In the genomic region with DNA sequence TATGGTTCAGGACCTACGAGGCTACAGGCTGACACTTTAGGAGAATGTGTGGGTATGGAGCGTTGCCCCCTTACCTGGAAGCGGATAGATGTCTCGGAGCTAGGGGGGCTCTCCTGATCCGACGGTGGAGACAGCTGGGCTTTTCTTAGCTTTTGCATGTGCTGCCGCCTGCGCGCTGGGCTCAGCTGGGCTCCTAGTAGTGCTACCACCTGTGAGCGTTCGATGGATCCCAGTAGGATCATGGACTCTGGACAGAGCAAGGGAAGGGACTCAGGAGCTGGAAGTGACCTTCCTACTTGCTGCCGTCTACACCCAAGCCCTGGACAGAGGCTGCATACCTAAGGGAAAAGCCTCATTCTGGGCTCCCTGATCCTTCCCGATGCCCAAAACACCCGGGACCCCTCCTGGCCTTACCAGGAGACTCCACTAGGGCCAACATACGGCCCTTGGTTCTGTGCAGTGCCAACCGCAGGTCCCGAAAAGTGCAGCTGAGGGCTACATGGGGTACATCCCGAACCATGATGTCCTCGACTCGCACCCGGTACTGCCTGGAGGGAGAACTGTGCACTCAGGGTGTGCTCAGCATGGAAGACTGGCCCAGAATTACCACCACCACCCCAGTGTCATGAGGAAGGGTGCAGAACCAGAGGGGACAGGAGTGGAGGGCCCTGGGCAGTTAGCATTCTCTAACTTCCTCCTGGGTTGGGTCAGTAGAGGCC, we compare ENCODE assay signal across 15 mouse cellular contexts. TPM values are rescaled to one million over a fixed set of nuclear protein-coding genes. Genes with fewer than 3 reads are reported as not detected.
A peak's percentile ranks its signal among the peaks of the same experiment; 100 is the strongest.
DNase-seq lines count a peak whose midpoint lies in the region; ATAC-seq and TF ChIP-seq lines count a peak whose summit lies in the region.
"Had no signal": no experiment of that assay in that cellular context is flagged by ENCODE, and none has a peak within 500 bp of the region (broad histone marks: within the 10 kb centered on the region; RNA-seq: fewer than 3 reads in every experiment).

No protein-coding gene starts in this region.

- H3K4me2 ChIP-seq in hindbrain, embryonic 12.5 days (replicated peaks) = no peak overlapping the region
- no peak overlapping the region for H3K4me2 ChIP-seq in hindbrain, embryonic 11.5 days (replicated peaks; ENCODE audit: low read depth, low read length)
- no peak overlapping the region for H3K4me2 ChIP-seq in midbrain, embryonic 11.5 days
- no peak overlapping the region for H3K4me2 ChIP-seq in midbrain, embryonic 14.5 days (ENCODE audit: low read length)
- H3K4me2 ChIP-seq in neural tube, embryonic 15.5 days = no peak overlapping the region
- H3K4me2 ChIP-seq: forebrain, embryonic 13.5 days had no signal

- TF ChIP-seq CTCF in gastrocnemius, adult 2 months (IDR thresholded peaks at IDR 0.05) = no peak

- H3K27me3 ChIP-seq in hindbrain, embryonic 12.5 days = no peaks in the 10 kb centered on the region
- H3K27me3 ChIP-seq in hindbrain, embryonic 11.5 days (ENCODE audit: control insufficient read depth, insufficient read depth, low read length) = no peaks in the 10 kb centered on the region
- H3K27me3 ChIP-seq in midbrain, embryonic 11.5 days (ENCODE audit: control insufficient read depth, insufficient read depth, low read length) = no peaks in the 10 kb centered on the region
- H3K27me3 ChIP-seq in midbrain, embryonic 14.5 days (ENCODE audit: control insufficient read depth, insufficient read depth, low read length) = no peaks in the 10 kb centered on the region
- H3K27me3 ChIP-seq in neural tube, embryonic 15.5 days (replicated peaks) = no peaks in the 10 kb centered on the region
- H3K27me3 ChIP-seq: forebrain, embryonic 13.5 days had no signal

- no peak overlapping the region for H3K27ac ChIP-seq in hindbrain, embryonic 12.5 days
- no peak overlapping the region for H3K27ac ChIP-seq in hindbrain, embryonic 11.5 days (ENCODE audit: low read depth, low read length)
- H3K27ac ChIP-seq in midbrain, embryonic 11.5 days (ENCODE audit: low read depth, low read length) = no peak overlapping the region
- no peak overlapping the region for H3K27ac ChIP-seq in midbrain, embryonic 14.5 days (replicated peaks; ENCODE audit: low read depth, low read length)
- H3K27ac ChIP-seq in neural tube, embryonic 15.5 days (replicated peaks) = no peak overlapping the region
- no peak overlapping the region for H3K27ac ChIP-seq in gastrocnemius, adult 2 months
- H3K27ac ChIP-seq: forebrain, embryonic 13.5 days; heart, adult 2 months had no signal

- 92% methylated on average over 21 of the region's 21 CpGs for WGBS in hindbrain, embryonic 12.5 days
- WGBS in hindbrain, embryonic 11.5 days = 94% methylated on average over 21 of the region's 21 CpGs
- WGBS in midbrain, embryonic 11.5 days = 92% methylated on average over 21 of the region's 21 CpGs
- WGBS in midbrain, embryonic 14.5 days = 92% methylated on average over 21 of the region's 21 CpGs
- WGBS in neural tube, embryonic 15.5 days = 94% methylated on average over 21 of the region's 21 CpGs

- no peaks in the 10 kb centered on the region for H3K9me3 ChIP-seq in hindbrain, embryonic 12.5 days (replicated peaks)
- H3K9me3 ChIP-seq in hindbrain, embryonic 11.5 days (ENCODE audit: control insufficient read depth, low read length) = no peaks in the 10 kb centered on the region
- no peaks in the 10 kb centered on the region for H3K9me3 ChIP-seq in midbrain, embryonic 11.5 days (ENCODE audit: control insufficient read depth, low read length)
- H3K9me3 ChIP-seq in midbrain, embryonic 14.5 days (ENCODE audit: control insufficient read depth, low read length) = no peaks in the 10 kb centered on the region
- no peaks in the 10 kb centered on the region for H3K9me3 ChIP-seq in neural tube, embryonic 15.5 days (replicated peaks)
- H3K9me3 ChIP-seq: forebrain, embryonic 13.5 days; megakaryocyte, embryonic 14.5 days had no signal

- peak; percentile 1; the same call in 1 of the 2 replicates for ATAC-seq in hindbrain, embryonic 12.5 days (ENCODE audit: low FRiP score)
- no peak for ATAC-seq in hindbrain, embryonic 11.5 days (ENCODE audit: low FRiP score)
- ATAC-seq in midbrain, embryonic 11.5 days (ENCODE audit: low FRiP score) = peak; percentile 1; the same call in 1 of the 2 replicates
- ATAC-seq in midbrain, embryonic 14.5 days (ENCODE audit: low FRiP score, low TSS enrichment) = no peak
- ATAC-seq in neural tube, embryonic 15.5 days (ENCODE audit: low FRiP score) = 0 out of 2 replicates have a peak, but pooled peaks have one; percentile 3

- no peak overlapping the region; the same call in 1 of the 2 replicates for H3K9ac ChIP-seq in hindbrain, embryonic 12.5 days
- H3K9ac ChIP-seq in hindbrain, embryonic 11.5 days (ENCODE audit: low read depth, low read length) = no peak overlapping the region
- H3K9ac ChIP-seq in midbrain, embryonic 11.5 days (ENCODE audit: low read length) = no peak overlapping the region
- no peak overlapping the region for H3K9ac ChIP-seq in midbrain, embryonic 14.5 days (replicated peaks; ENCODE audit: low read length)
- H3K9ac ChIP-seq in neural tube, embryonic 15.5 days (replicated peaks) = no peak overlapping the region
- H3K9ac ChIP-seq: forebrain, embryonic 13.5 days; liver, embryonic 14.5 days had no signal

- peaks cover 71% of the 10 kb centered on the region for H3K36me3 ChIP-seq in hindbrain, embryonic 12.5 days
- H3K36me3 ChIP-seq in hindbrain, embryonic 11.5 days (ENCODE audit: control insufficient read depth, insufficient read depth, low read length) = no peaks in the 10 kb centered on the region; the same call in 1 of the 2 replicates
- peaks cover 5% of the 10 kb centered on the region; the same call in 1 of the 2 replicates for H3K36me3 ChIP-seq in midbrain, embryonic 11.5 days (ENCODE audit: control insufficient read depth, insufficient read depth, low read length)
- H3K36me3 ChIP-seq in midbrain, embryonic 14.5 days (ENCODE audit: control insufficient read depth, insufficient read depth, low read length) = peaks cover 87% of the 10 kb centered on the region
- peaks cover 62% of the 10 kb centered on the region for H3K36me3 ChIP-seq in neural tube, embryonic 15.5 days

- no peak overlapping the region for H3K4me3 ChIP-seq in hindbrain, embryonic 12.5 days
- no peak overlapping the region for H3K4me3 ChIP-seq in hindbrain, embryonic 11.5 days (ENCODE audit: low read depth, low read length)
- no peak overlapping the region for H3K4me3 ChIP-seq in midbrain, embryonic 11.5 days (ENCODE audit: low read depth, low read length)
- no peak overlapping the region for H3K4me3 ChIP-seq in midbrain, embryonic 14.5 days (replicated peaks; ENCODE audit: low read depth, low read length)
- no peak overlapping the region for H3K4me3 ChIP-seq in neural tube, embryonic 15.5 days (replicated peaks)
- H3K4me3 ChIP-seq in gastrocnemius, adult 2 months = no peak overlapping the region
- H3K4me3 ChIP-seq: forebrain, embryonic 13.5 days; heart, adult 2 months; megakaryocyte, embryonic 14.5 days had no signal

- peak; percentile 24 for DNase-seq in cerebellum, adult 9-10 months
- DNase-seq in cerebellum, postnatal 10 days = no peak
- DNase-seq in hindbrain, embryonic 11.5 days (ENCODE audit: low spot score) = no peak
- DNase-seq in midbrain, embryonic 11.5 days (ENCODE audit: low spot score, missing footprints) = no peak
- no peak for DNase-seq in midbrain, embryonic 14.5 days
- DNase-seq in gastrocnemius, adult 2 months = no peak
- DNase-seq: adrenal gland, adult 8-10 months; kidney, adult 2 months had no signal

- H3K4me1 ChIP-seq in hindbrain, embryonic 12.5 days = peaks cover 2% of the 10 kb centered on the region
- no peaks in the 10 kb centered on the region for H3K4me1 ChIP-seq in hindbrain, embryonic 11.5 days (replicated peaks; ENCODE audit: control insufficient read depth, insufficient read depth, low read length)
- no peaks in the 10 kb centered on the region for H3K4me1 ChIP-seq in midbrain, embryonic 11.5 days (ENCODE audit: control insufficient read depth, insufficient read depth, low read length)
- H3K4me1 ChIP-seq in midbrain, embryonic 14.5 days (ENCODE audit: control insufficient read depth, insufficient read depth, low read length) = no peaks in the 10 kb centered on the region
- peaks cover 7% of the 10 kb centered on the region for H3K4me1 ChIP-seq in neural tube, embryonic 15.5 days

- intact Hi-C loops in gastrocnemius, adult 2 months (cut with DNase I) = no loop called here

RNA-seq across cellular contexts. Expression of gene Polr2h, which starts 9.1 kb away (rescaled TPM):
- 68.6 and 80.7 TPM in 2 replicates for polyA plus RNA-seq in hindbrain, embryonic 12.5 days (2016; fragmentation: Nextera tagmentation; extraction: Ambion mirVana)
- 103 and 105 TPM in 2 replicates for polyA plus RNA-seq in hindbrain, embryonic 11.5 days (2014; fragmentation: Nextera tagmentation; extraction: Ambion mirVana)
- polyA plus RNA-seq in midbrain, embryonic 11.5 days (2014; fragmentation: Nextera tagmentation; extraction: Ambion mirVana) = 104 and 119 TPM in 2 replicates
- polyA plus RNA-seq in midbrain, embryonic 14.5 days (2014; fragmentation: Nextera tagmentation; extraction: Ambion mirVana) = 89.6 and 95.7 TPM in 2 replicates
- polyA plus RNA-seq in neural tube, embryonic 15.5 days (2015; fragmentation: Nextera tagmentation; extraction: Ambion mirVana) = 90.9 and 95.4 TPM in 2 replicates
- total RNA-seq in gastrocnemius, adult 2 months (2021) = 1 to 10 TPM; 7.6 to 9.2 TPM

RNA-seq across cellular contexts. Expression of gene Clcn2, which starts 9.2 kb away (rescaled TPM):
- 40.0 and 40.5 TPM in 2 replicates for polyA plus RNA-seq in hindbrain, embryonic 12.5 days (2016; fragmentation: Nextera tagmentation; extraction: Ambion mirVana)
- 20.7 and 22.0 TPM in 2 replicates for polyA plus RNA-seq in hindbrain, embryonic 11.5 days (2014; fragmentation: Nextera tagmentation; extraction: Ambion mirVana)
- polyA plus RNA-seq in midbrain, embryonic 11.5 days (2014; fragmentation: Nextera tagmentation; extraction: Ambion mirVana) = 15.1 and 16.0 TPM in 2 replicates
- polyA plus RNA-seq in midbrain, embryonic 14.5 days (2014; fragmentation: Nextera tagmentation; extraction: Ambion mirVana) = 27.2 and 30.9 TPM in 2 replicates
- polyA plus RNA-seq in neural tube, embryonic 15.5 days (2015; fragmentation: Nextera tagmentation; extraction: Ambion mirVana) = 27.4 and 34.6 TPM in 2 replicates
- total RNA-seq in gastrocnemius, adult 2 months (2021) = 1 to 10 TPM in 1 of 2 experiments, under 1 TPM in 1; 0.89 to 1.0 TPM
- total RNA-seq: monocyte, adult 5-6 weeks had no signal

RNA-seq across cellular contexts. Expression of gene Fam131a, which starts 15.3 kb away (rescaled TPM):
- 19.4 and 19.8 TPM in 2 replicates for polyA plus RNA-seq in hindbrain, embryonic 12.5 days (2016; fragmentation: Nextera tagmentation; extraction: Ambion mirVana)
- polyA plus RNA-seq in hindbrain, embryonic 11.5 days (2014; fragmentation: Nextera tagmentation; extraction: Ambion mirVana) = 11.2 and 11.8 TPM in 2 replicates
- 8.8 and 12.5 TPM in 2 replicates for polyA plus RNA-seq in midbrain, embryonic 11.5 days (2014; fragmentation: Nextera tagmentation; extraction: Ambion mirVana)
- polyA plus RNA-seq in midbrain, embryonic 14.5 days (2014; fragmentation: Nextera tagmentation; extraction: Ambion mirVana) = 45.3 and 50.1 TPM in 2 replicates
- 42.2 and 48.6 TPM in 2 replicates for polyA plus RNA-seq in neural tube, embryonic 15.5 days (2015; fragmentation: Nextera tagmentation; extraction: Ambion mirVana)
- total RNA-seq in gastrocnemius, adult 2 months (2021) = 10 to 100 TPM; 46.0 to 62.9 TPM

RNA-seq across cellular contexts. Expression of gene Chrd, which starts 24.5 kb away (rescaled TPM):
- 6.0 and 6.4 TPM in 2 replicates for polyA plus RNA-seq in hindbrain, embryonic 12.5 days (2016; fragmentation: Nextera tagmentation; extraction: Ambion mirVana)
- 2.3 and 3.1 TPM in 2 replicates for polyA plus RNA-seq in hindbrain, embryonic 11.5 days (2014; fragmentation: Nextera tagmentation; extraction: Ambion mirVana)
- 2.6 and 2.7 TPM in 2 replicates for polyA plus RNA-seq in midbrain, embryonic 11.5 days (2014; fragmentation: Nextera tagmentation; extraction: Ambion mirVana)
- polyA plus RNA-seq in midbrain, embryonic 14.5 days (2014; fragmentation: Nextera tagmentation; extraction: Ambion mirVana) = 6.3 and 8.2 TPM in 2 replicates
- 6.3 and 7.5 TPM in 2 replicates for polyA plus RNA-seq in neural tube, embryonic 15.5 days (2015; fragmentation: Nextera tagmentation; extraction: Ambion mirVana)
- 1 to 10 TPM; 2.9 to 3.6 TPM for total RNA-seq in gastrocnemius, adult 2 months (2021)
- total RNA-seq: monocyte, adult 5-6 weeks had no signal

RNA-seq across cellular contexts. Expression of gene Thpo, which starts 25.9 kb away (rescaled TPM):
- 0.96 and 0.98 TPM in 2 replicates for polyA plus RNA-seq in hindbrain, embryonic 12.5 days (2016; fragmentation: Nextera tagmentation; extraction: Ambion mirVana)
- polyA plus RNA-seq in hindbrain, embryonic 11.5 days (2014; fragmentation: Nextera tagmentation; extraction: Ambion mirVana) = 0.39 and 0.83 TPM in 2 replicates
- polyA plus RNA-seq in midbrain, embryonic 11.5 days (2014; fragmentation: Nextera tagmentation; extraction: Ambion mirVana) = 0.37 and 0.71 TPM in 2 replicates
- 0.99 and 1.4 TPM in 2 replicates for polyA plus RNA-seq in midbrain, embryonic 14.5 days (2014; fragmentation: Nextera tagmentation; extraction: Ambion mirVana)
- 1.0 and 1.2 TPM in 2 replicates for polyA plus RNA-seq in neural tube, embryonic 15.5 days (2015; fragmentation: Nextera tagmentation; extraction: Ambion mirVana)
- total RNA-seq in gastrocnemius, adult 2 months (2021) = 1 to 10 TPM; 5.1 to 6.3 TPM
- total RNA-seq: monocyte, adult 5-6 weeks had no signal

Comparison
In these comparisons a context has a peak if more than half of its experiments do, and no peak if none do; other contexts are left out.
1. ATAC-seq: peak in hindbrain, embryonic 12.5 days (single experiment), midbrain, embryonic 11.5 days (single experiment) and neural tube, embryonic 15.5 days (single experiment); none in hindbrain, embryonic 11.5 days (single experiment) and midbrain, embryonic 14.5 days (single experiment).